Mouse (Mus musculus) lung, adult 2 months (tissue): ENCODE results near the gene AI597479.

Experiments
- CTCF ChIP-seq: fragments of 200-500 bp; IDR thresholded peaks from 2 replicates; pipeline ENCODE4 v1.5.1; 2011; ENCODE audit warnings: mild to moderate bottlenecking, low read length, control low read depth; ENCODE audit not compliant: insufficient read depth
- POLR2A ChIP-seq: fragments of 200-500 bp; IDR thresholded peaks from 2 replicates; pipeline ENCODE4 v1.6.1; 2011; ENCODE audit warnings: low read depth, mild to moderate bottlenecking, control low read depth, low read length, borderline replicate concordance; ENCODE audit errors: extremely low read depth

- no peak for TF ChIP-seq POLR2A
- no peak for TF ChIP-seq CTCF
Measured at GRCm38 (mm10) chr1:43127196-43127595, 28.7 kb downstream of the AI597479 start.
